Comparison of ENCODE assay signal across 20 mouse cellular contexts in the genomic region with DNA sequence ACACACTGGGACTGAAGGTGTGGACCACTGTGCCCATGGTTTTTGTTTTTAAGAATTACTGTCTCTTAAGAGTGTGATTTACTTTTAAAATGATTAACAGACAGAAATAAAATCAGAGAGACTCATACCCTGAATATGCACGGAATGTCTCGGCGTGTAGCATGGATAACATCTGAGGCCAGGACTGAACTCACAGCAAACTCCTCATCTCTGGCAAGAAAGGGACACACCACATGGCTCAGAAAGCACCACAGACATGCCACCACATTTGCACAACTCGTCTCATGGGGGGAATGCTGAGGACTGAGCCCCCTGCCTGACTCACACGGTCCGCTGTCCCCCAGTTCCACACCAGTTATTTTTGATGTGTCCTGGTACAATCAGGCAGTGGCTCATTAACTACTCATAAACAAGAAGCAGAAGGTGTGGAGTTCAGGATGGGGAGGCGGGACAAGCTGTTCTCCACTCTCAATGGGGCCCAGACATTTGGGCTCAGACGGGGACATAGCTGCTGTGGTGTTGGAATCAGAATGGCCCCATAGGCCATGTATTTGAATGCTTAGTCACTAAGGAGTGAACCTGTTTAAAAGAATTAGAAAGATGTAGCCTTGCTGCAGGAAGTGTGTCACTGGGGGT. TPM values are rescaled to one million over a fixed set of nuclear protein-coding genes. Genes with fewer than 3 reads are reported as not detected.
"Had no signal": no experiment of that assay in that cellular context is flagged by ENCODE, and none has a peak within 500 bp of the region (broad histone marks: within the 10 kb centered on the region; RNA-seq: fewer than 3 reads in every experiment).

No protein-coding gene starts in this region.

- H3K27ac ChIP-seq: midbrain, embryonic 10.5 days; midbrain, embryonic 12.5 days; neural tube, embryonic 13.5 days; neural tube, embryonic 15.5 days had no signal

- H3K4me3 ChIP-seq: midbrain, embryonic 10.5 days; midbrain, embryonic 12.5 days; myocyte; neural tube, embryonic 13.5 days; neural tube, embryonic 15.5 days had no signal

- DNase-seq: lung, embryonic 14.5 days; lung, postnatal 10 days; lung, postnatal 4 days; midbrain, embryonic 14.5 days; retina, postnatal 1 day; right cerebral cortex, adult 18-20 months; right cerebral cortex, postnatal 25 days; right cerebral cortex, postnatal 4 days; spleen, adult 18-20 months; thymus, adult 18-20 months; thymus, postnatal 14 days; thymus, postnatal 36 days had no signal

- H3K27me3 ChIP-seq: midbrain, embryonic 12.5 days; neural tube, embryonic 13.5 days; neural tube, embryonic 15.5 days had no signal

- ATAC-seq: midbrain, embryonic 16.5 days had no signal

RNA-seq across cellular contexts. Expression of a gene that starts 32.9 kb away (rescaled TPM):
- polyA plus RNA-seq: neural tube, embryonic 11.5 days; stomach, embryonic 14.5 days had no signal
